Mouse (Mus musculus): ENCODE results near the gene Zfp609. TPM values are rescaled to one million over a fixed set of nuclear protein-coding genes. Genes with fewer than 3 reads are reported as not detected.

The Zfp609 gene
- polyA plus RNA-seq, 1 experiment from 2014 or later: 4.9 TPM

DNA sequence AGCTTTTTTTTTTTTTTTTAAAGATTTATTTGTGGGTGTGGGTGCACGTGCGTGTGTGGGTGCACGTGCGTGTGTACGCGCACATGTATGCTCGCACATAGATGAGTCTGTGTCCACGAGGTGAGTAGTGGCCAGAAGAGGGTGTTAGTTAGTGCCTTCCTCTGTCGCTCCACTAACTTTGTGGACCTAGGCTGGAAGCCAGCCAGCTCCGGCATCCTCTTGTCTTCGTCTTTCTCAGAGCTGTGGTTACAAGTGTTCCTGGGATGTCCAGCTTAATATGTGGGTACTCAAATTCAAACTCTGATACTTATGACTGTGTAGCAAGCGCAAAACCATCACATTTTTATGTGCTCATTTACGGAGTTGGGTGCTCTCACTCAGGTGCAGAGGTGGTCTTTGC is 178.6 kb downstream of the Zfp609 start:
- H3K27ac ChIP-seq (replicated peaks): peak overlapping the region; percentile 79
- no peak overlapping the region for H3K4me3 ChIP-seq
- H3K4me1 ChIP-seq: peaks cover 72% of the 10 kb centered on the region
- 77% methylated on average over 13 of the region's 13 CpGs for WGBS
- 0 out of 2 replicates have a peak overlapping the region, but pooled peaks have one; percentile 24 for H3K9ac ChIP-seq
- no peaks in the 10 kb centered on the region for H3K27me3 ChIP-seq (replicated peaks)
- H3K36me3 ChIP-seq: peaks cover 8% of the 10 kb centered on the region
- no peak for ATAC-seq (ENCODE audit: extremely low read depth, insufficient number of reproducible peaks, low FRiP score, low TSS enrichment)
- H3K4me2 ChIP-seq: no peak overlapping the region
- H3K9me3 ChIP-seq: no peaks in the 10 kb centered on the region

DNA sequence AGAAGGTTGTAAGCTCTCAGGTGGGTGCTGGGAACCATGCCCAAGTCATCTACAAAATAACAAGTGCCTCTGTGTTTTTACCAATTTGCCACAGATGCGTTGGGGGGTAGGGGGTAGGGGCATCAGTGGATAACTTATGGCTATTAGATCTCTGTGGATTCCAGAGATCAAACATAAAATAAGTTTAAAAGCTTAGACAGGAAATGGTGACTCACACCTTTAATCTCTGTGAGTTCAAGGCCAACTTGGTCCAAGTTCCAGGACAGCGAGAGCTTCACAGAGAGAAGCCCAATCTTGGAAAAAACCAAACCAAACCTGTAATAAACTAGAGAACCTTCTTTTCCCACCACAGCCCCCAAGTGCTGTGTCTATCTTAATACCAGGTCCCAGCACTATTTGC is 180.6 kb downstream of the Zfp609 start:
- ATAC-seq (ENCODE audit: extremely low read depth, insufficient number of reproducible peaks, low FRiP score, low TSS enrichment): no peak
- peaks cover 12% of the 10 kb centered on the region for H3K36me3 ChIP-seq
- H3K9me3 ChIP-seq: no peaks in the 10 kb centered on the region
- peaks cover 84% of the 10 kb centered on the region for H3K4me1 ChIP-seq
- no peak overlapping the region for H3K9ac ChIP-seq
- 77% methylated on average over 2 of the region's 2 CpGs for WGBS
- no peaks in the 10 kb centered on the region for H3K27me3 ChIP-seq (replicated peaks)
- no peak overlapping the region for H3K4me3 ChIP-seq
- H3K27ac ChIP-seq (replicated peaks): peak overlapping the region; percentile 94
- no peak overlapping the region; the same call in 1 of the 2 replicates for H3K4me2 ChIP-seq

DNA sequence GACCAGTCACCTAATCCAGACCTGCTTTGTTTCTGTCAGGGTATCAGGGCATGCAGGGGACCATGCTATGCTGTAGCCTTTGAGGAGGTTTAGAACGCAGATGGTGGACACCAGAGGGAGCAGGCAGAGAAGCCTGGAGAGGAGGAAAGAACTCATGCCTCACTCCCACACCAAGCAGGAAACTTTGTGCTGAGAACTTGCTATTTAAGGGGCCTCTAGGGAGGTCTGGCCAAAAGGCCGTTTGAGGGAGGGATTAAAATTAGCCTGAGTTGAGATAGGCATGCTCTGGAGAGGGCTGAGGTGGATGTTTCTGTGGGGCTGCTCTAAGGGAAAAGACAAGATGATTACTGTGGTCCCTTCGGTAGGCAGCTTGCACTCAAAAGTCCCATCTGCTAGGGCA is 181.4 kb downstream of the Zfp609 start:
- Histone ChIP-seq H3K27ac (replicated peaks) (peak overlapping the region; percentile 94), H3K4me1 (peaks cover 88% of the 10 kb centered on the region), H3K27me3 (replicated peaks) (no peaks in the 10 kb centered on the region), H3K4me2 (peak overlapping the region; percentile 45), H3K4me3 (0 out of 2 replicates have a peak overlapping the region, but pooled peaks have one; percentile 10), H3K9ac (peak overlapping the region; percentile 60), H3K36me3 (peaks cover 12% of the 10 kb centered on the region), H3K9me3 (no peaks in the 10 kb centered on the region)
- ATAC-seq (ENCODE audit: extremely low read depth, insufficient number of reproducible peaks, low FRiP score, low TSS enrichment): no peak; the same call in 1 of the 2 replicates
- WGBS: 6% methylated on average over 3 of the region's 3 CpGs

DNA sequence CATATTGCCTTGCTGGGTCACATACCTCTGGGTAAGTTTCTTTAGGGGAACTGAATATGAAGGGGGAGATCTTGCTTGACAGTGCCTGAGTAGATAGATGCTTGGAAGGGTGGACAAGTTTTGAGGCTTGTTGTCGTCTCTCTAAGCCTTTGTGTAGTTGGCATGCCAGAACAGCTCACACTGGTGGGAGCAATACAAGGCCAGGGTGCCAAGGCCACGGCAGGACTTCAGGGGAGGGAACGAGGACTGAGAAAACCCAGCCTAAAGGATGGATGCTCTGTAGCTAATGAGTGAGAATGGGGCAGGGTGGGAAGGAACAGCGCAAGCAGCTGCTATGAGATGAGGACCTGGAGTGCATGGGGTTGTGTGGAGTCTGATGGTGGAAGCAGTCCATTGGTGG is 182.4 kb downstream of the Zfp609 start:
- Histone ChIP-seq H3K4me1 (peaks cover 88% of the 10 kb centered on the region), H3K27me3 (replicated peaks) (no peaks in the 10 kb centered on the region), H3K9ac (no peak overlapping the region; the same call in 1 of the 2 replicates), H3K36me3 (peaks cover 8% of the 10 kb centered on the region), H3K4me2 (0 out of 2 replicates have a peak overlapping the region, but pooled peaks have one; percentile 45), H3K4me3 (no peak overlapping the region), H3K27ac (replicated peaks) (peak overlapping the region; percentile 94), H3K9me3 (no peaks in the 10 kb centered on the region)
- ATAC-seq (ENCODE audit: extremely low read depth, insufficient number of reproducible peaks, low FRiP score, low TSS enrichment): no peak
- WGBS: 72% methylated on average over 4 of the region's 4 CpGs

DNA sequence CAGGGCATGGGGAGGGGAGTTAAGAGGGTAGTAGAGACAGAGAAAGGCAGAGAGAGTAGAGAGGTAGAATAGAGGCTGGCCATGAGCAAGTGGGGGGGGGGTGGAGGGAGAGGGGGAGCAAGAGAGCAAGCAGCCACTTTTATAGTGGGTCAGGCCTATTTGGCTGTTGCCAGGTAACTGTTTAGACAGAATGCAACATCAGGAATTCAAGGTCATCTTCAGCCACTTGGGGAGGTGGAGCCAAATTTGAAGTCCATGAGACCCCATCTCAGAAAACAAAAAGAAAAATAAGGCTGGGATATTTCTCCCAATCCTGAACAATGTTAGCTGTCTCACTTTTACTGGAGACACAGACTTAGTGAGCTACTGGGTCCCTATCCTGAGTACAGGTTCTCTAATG is 184.8 kb downstream of the Zfp609 start:
- H3K27me3 ChIP-seq (replicated peaks): no peaks in the 10 kb centered on the region
- H3K4me3 ChIP-seq: no peak overlapping the region
- H3K4me2 ChIP-seq: no peak overlapping the region
- peaks cover 88% of the 10 kb centered on the region for H3K4me1 ChIP-seq
- no peaks in the 10 kb centered on the region for H3K9me3 ChIP-seq
- H3K9ac ChIP-seq: no peak overlapping the region
- H3K36me3 ChIP-seq: peaks cover 8% of the 10 kb centered on the region
- ATAC-seq (ENCODE audit: extremely low read depth, insufficient number of reproducible peaks, low FRiP score, low TSS enrichment): no peak
- H3K27ac ChIP-seq (replicated peaks): peak overlapping the region; percentile 90

Other genes with a start within 250 kb of the Zfp609 start
- gene Plekho2, start 247.5 kb downstream of the Zfp609 start, polyA plus RNA-seq (2015; fragmentation: Nextera tagmentation; extraction: Ambion mirVana): 10.7 and 11.9 TPM in 2 replicates
- gene Pif1, start 240.4 kb downstream of the Zfp609 start, polyA plus RNA-seq (2015; fragmentation: Nextera tagmentation; extraction: Ambion mirVana): 10.3 and 11.8 TPM in 2 replicates
- 106 and 109 TPM in 2 replicates for gene Rbpms2, start 197.9 kb downstream of the Zfp609 start, polyA plus RNA-seq (2015; fragmentation: Nextera tagmentation; extraction: Ambion mirVana)
- gene Oaz2, start 159.6 kb downstream of the Zfp609 start, polyA plus RNA-seq (2015; fragmentation: Nextera tagmentation; extraction: Ambion mirVana): 249 and 267 TPM in 2 replicates
- gene Pclaf, start 62.7 kb upstream of the Zfp609 start, polyA plus RNA-seq (2015; fragmentation: Nextera tagmentation; extraction: Ambion mirVana): 99.5 and 114 TPM in 2 replicates
- gene Trip4, start 81.2 kb upstream of the Zfp609 start, polyA plus RNA-seq (2015; fragmentation: Nextera tagmentation; extraction: Ambion mirVana): 21.3 and 22.4 TPM in 2 replicates
- 12.0 and 12.5 TPM in 2 replicates for gene Csnk1g1, start 81.4 kb upstream of the Zfp609 start, polyA plus RNA-seq (2015; fragmentation: Nextera tagmentation; extraction: Ambion mirVana)
- gene Ppib, start 232.7 kb upstream of the Zfp609 start, polyA plus RNA-seq (2015; fragmentation: Nextera tagmentation; extraction: Ambion mirVana): 372 and 396 TPM in 2 replicates
- gene Snx22, start 242.2 kb upstream of the Zfp609 start, polyA plus RNA-seq (2015; fragmentation: Nextera tagmentation; extraction: Ambion mirVana): 2.3 and 3.0 TPM in 2 replicates